Mouse (Mus musculus): Measurements from ENCODE around the gene Naa30.

Gene Naa30

DNA sequence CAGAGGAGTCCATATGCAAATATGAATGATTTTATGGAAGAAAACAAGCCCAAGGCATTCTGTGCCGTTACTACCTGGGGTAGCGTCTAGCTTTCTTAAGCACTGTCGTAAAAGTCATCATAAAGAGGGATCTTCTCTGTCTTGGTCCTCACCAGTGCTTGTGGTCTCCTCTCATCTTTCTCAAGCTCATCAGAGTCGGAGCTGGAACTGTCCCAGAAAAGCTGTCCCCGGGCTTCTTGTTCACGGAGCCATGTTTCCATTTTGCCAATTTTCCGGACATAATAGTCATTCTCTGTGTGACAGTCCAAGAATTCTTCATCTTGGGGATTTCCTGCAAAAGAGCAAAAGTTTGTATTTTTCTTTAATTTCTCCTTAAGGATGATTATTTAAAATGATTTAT is 54.4 kb downstream of the Naa30 start:
- DNase-seq (ENCODE audit: low spot score in 2 of 2): no peak

DNA sequence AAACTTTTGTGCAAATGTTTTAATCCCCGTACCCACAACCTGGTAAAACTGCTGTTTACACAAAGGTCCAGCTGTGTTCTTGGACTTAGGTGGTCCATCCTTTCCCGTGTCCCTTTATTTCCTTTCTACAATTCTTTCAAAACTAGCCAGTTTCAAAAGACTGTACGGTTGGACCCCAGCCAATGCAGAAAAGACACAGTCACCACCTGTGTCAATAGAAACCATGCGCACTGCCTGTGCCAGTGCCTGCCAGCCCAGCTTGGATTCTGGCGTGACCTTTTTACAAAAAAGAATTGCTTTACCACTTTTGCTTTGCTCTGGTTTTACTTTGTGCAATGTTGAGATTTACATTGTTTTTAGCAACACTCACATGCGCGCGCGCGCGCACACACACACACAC is 55.0 kb downstream of the Naa30 start:
- DNase-seq (ENCODE audit: low spot score in 2 of 2): no peak

DNA sequence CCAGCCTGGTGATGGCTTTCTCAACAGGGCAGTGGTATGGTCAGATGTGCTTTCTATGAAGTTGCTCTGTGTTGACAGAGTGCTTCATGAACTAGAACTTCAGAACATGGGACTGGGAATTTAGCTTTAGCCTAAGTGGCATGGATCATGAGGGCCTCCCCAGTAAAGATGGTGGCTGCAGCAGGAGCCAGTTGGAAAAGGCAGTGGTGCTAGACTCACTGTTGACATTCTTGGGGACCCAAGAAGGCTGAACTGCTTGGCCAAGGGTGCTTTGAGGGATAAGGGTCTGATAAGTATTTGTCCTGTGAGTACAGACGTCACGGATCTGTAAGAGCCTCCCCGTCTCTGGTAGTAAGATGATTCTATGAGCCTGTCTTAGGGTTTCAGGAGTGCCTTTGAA is 59.8 kb downstream of the Naa30 start:
- DNase-seq (ENCODE audit: low spot score in 2 of 2): no peak

DNA sequence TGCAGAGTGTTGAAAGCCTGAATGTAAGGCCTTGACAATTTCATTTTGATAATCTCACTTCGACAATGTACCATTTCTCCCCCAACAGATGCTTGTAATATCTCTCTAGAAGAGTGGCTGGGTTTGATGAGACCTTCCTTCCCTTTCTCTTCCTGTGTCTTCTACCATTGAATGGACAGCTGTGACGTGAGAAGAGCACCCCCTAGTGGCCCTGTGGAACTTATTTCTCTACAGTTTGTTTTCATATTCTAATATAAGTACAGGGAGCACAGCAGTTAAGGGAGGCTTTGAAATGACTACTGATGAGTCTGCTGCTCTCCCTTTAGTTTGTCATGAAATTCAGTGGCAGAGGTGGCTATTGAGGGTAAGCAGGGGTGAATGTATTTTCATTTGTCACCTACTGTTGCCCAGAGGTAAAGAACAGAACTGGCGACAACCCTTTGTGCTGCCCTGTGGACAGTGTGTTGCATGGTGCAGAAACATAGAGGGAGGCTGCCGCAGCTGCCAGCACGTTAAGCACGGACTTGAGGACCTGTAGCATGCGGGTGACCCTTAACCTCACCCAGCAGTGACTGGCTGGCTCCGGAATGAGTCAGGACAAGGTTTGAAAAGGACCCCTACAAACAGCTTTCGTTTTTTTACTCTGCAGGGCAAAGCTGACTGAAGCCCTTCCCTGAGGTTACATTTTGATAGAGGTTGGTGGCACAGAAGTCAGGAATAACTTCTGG is 62.9 kb downstream of the Naa30 start:
- DNase-seq (ENCODE audit: low spot score in 2 of 2): no peak

- DNase-seq (ENCODE audit: low spot score in 2 of 2): peak; percentile 32 to 61
Observed at GRCm38 (mm10) chr14:49238206-49238605, 66.2 kb downstream of the Naa30 start.
